Mouse (Mus musculus): ENCODE data around the gene Clca4b.
"Not testable (repeated sequence)": the region's sequence is repeated elsewhere in the genome, so short reads cannot be mapped to it uniquely, and the experiment has no call there.

The Clca4b gene

DNA sequence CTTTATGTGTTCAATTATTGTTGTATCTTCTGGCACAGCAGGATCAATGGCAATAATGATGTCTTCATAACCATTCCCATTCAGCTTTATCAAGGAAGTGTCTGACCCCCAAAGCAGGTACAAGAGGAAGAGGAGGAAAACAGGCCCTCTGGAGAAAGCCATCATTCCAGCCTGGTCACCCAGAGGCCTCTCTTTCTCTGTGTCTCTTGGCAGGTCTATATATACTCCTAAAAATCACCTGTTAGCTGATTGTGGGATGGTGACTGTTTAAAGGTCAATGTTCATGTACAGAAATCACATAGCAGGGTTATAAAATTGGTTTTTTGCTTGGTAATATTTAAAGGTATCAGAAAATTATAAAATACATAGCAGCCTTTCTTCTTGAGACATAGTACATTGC lies at the start of gene Clca4b:
Clca4b (minus strand) TSS at position 195 of the 400 bp plus-strand sequence.
- no peak for DNase-seq

GRCm38 (mm10) chr3:144980551-144980950 lies 48.2 kb upstream of the Clca4b start:
- no peak for DNase-seq

DNA sequence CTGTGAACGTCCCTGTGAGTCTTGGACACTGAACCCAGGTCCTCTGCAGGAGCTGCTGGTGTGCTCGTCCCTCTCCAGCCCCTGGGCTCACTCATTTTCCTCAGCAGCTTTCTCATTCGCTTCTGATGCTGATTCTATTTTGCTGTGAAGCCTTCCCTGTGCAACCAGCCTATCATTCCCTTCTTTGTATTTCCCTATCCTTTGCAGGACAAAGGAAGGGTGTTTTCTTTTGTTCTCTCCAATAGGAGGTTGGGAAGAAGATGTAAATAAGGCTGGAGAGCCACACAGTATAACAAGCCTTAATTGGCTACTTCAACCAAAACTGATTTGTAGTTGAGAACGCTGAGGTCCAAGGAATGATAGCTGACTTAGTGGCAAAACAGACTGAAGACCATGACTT lies 45.3 kb upstream of the Clca4b start:
- no peak for DNase-seq

GRCm38 (mm10) chr3:144976091-144976490 lies 43.8 kb upstream of the Clca4b start:
- no peak for DNase-seq

DNA sequence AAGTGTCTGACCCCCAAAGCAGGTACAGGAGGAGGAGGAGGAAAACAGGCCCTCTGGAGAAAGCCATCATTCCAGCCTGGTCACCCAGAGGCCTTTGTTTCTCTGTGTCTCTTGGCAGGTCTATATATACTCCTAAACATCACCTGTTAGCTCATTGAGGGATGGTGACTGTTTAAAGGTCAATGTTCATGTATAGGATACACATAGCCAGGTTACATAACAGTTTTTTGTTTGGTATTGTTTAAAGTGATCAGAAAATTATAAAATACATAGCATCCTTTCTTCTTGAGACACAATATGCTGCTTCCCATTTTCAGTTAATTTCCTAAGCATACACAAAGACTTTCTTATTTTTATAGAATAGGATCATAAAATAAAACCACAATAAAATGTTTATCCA lies 42.6 kb upstream of the Clca4b start, which contains the start of gene Clca4a:
Clca4a (minus strand) TSS at position 101 of the 400 bp plus-strand sequence.
- no peak for DNase-seq

- DNase-seq = no peak
Observed at GRCm38 (mm10) chr3:144971553-144972270, 39.4 kb upstream of the Clca4b start.

DNA sequence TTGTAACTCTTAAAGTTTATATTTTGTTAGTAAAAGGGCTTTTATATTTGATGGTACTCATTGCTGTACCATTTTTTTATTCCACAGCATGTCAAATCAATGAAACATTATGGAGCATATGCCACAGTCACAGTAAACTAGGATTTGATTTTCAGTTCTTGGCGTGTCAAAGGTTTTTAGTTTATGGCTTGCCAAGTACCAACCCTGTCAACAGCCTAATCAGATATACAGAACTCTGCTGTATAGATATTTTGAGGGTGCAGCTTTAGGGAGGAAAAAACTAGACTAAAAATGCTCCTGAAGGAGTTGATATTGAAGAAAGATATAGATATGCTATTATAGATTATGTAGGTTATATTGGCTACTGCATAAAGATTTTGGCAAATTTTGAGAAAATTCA lies 37.4 kb upstream of the Clca4b start:
- DNase-seq = no peak

DNA sequence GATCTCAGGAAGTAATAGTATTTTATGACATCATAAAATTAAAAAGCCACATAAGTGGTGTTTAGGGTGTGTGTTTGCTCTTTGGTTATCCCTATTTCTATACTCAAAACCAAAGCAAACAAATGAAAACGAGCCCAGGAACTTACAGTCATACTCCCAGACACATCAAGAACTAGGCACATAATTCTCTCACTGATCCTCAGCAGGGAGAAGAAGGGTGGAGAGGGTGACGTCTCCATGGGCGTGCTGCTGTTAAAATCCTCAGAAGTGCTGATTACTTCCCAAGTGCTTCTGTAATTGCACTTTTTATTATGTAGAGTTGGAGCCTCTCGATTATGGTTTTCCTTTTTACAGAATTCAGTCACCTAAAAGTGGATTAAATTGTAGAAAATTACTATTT lies 33.7 kb upstream of the Clca4b start:
- no peak for DNase-seq

GRCm38 (mm10) chr3:144950829-144951228 lies 18.5 kb upstream of the Clca4b start:
- no peak for DNase-seq

DNA sequence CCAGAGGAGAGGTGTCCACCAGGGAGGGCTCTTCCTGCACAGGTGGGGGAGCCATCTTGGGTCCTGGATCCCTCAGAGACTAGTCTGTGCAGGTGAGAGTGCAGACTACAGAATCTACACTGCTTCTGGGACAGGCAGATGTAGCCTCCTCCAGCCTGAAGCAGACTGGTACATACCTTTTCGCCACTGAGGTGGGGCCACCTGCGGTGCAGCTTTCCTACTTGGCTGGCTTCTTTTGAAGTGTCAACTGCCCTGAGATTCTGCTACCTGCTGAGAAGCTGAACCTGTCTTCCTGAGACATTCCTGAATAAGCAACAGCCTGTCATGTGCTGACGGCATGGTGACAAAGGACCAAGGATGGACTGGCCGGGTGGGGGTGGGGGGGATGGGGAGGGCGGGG lies 15.0 kb upstream of the Clca4b start:
- DNase-seq = not testable (repeated sequence)

- DNase-seq = not testable (repeated sequence)
Observed at GRCm38 (mm10) chr3:144933625-144934024, 1.3 kb upstream of the Clca4b start.

- DNase-seq = no peak
Observed at GRCm38 (mm10) chr3:144933011-144933491, 722 bp upstream of the Clca4b start.

DNA sequence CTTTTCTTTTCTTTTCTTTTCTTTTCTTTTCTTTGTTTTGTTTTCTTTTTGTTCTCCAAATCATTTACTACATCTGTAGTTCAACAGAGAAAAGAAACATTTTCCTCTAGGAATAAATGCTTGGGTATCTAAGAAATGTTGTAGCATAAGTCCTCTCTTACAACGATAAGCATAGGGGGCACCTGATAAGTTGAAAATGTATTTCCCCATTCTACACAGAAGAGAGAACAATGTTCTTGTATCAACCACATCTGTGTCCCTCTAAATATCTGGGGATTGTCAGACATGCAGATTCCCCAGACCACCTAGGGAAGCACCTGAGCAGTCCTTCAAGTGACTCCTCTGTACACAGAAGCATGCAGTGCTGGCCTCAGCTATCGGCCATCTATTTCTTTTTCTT lies 18.3 kb downstream of the Clca4b start:
- no peak for DNase-seq

- no peak for DNase-seq
Observed at GRCm38 (mm10) chr3:144897042-144897678, 35.2 kb downstream of the Clca4b start.

DNA sequence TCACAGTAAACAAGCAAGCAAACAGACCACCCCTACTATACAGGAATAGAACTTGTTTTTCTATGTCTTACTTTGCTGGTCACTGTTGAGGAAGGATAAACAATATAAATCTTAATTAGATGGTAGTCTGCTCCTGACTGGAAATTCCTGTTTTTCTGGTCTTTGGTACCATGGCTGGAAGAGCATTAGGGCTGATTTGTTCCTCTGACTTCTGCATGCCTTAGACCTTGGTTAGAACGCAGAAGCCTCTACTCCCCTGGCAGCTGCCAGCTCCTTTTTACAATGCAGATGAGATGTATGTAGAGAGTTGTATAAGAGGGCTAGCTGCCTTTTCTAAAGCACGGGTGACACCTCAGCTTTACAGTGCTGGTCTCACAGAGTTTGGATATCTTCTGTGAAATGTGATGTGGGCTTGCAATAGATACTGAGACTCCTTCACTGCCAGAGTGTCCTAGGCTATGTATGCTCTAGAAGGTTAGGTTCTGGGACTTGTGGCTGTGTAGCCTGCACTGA lies 42.0 kb downstream of the Clca4b start:
- DNase-seq = no peak

DNA sequence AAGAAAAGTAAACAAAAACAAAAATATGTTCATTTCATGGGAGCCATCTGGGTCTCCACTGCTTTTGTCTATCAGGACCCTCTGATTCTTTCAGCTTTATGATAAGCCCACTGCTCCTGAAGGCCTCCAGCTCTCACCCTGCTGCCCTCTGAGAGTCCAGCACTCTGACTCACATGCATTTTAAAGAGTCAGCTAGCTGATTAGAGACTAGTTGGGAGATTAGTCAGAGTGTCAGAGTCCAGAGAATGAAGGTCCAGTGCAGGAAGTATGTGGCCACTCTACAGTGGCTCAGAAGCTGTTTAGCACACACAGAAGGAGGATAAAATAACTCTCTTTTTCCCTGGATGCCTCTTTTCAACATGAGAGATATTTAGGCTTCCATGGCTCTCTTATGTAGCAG lies 45.4 kb downstream of the Clca4b start:
- DNase-seq = no peak

GRCm38 (mm10) chr3:144872012-144872411 lies 60.3 kb downstream of the Clca4b start:
- not testable (repeated sequence) for DNase-seq
